Mouse (Mus musculus) heart, adult 10 weeks (tissue): ENCODE data around the gene Col16a1. TPM values are rescaled to one million over a fixed set of nuclear protein-coding genes. Genes with fewer than 3 reads are reported as not detected.

Source experiments
- polyA plus RNA-seq: library from polyadenylated mRNA; stranded (reverse); fragments of 350-450 nt; fragmentation: Illumina TruSeq; extraction: RNeasy Lipid Tissue Mini Kit (QIAGEN cat#74804); gene quantifications from one replicate; pipeline ENCODE4 v1.2.3, GENCODE M21; 2014; ENCODE audit warnings: low read depth, low replicate concordance

Col16a1 gene
- 8.6 TPM for polyA plus RNA-seq

GRCm38 (mm10) chr4:130047331-130048202, at the start of gene Col16a1:
Col16a1 (plus strand) TSS chr4:130047840.

DNA sequence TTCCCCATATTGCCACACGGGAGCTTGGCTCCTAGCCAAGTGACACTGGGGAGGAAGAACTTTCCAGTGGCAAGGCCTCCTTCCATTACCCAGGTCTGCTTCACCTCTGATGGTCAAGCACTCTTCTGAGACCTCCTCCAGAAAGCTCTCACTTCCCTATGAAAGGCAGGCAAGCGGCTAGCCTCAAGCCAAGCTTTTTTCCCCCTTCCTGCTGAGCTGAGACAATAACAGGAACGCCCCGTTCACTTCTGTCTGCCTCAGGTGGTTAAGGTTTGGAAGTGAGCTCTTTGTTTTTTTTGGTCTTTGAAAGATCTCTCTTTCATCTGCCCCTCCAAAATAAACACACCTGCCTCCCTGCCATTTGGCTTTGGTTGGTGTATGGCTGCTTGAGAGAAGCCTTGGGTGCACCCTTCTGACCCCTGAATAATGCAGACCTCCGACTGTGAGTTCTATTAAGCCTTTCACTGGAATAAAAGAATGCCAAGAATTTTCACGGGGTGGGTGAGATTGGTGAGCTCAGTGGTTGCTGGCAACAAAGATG, 54.5 kb downstream of the Col16a1 start, which contains the start of gene Pef1:
Pef1 (plus strand) TSS at position 448 of the 541 bp plus-strand sequence.

GRCm38 (mm10) chr4:130139214-130139492, 91.5 kb downstream of the Col16a1 start, which contains the start of gene Hcrtr1:
Hcrtr1 (minus strand) TSS chr4:130139359.

Other genes with a start within 250 kb of the Col16a1 start
- gene Ptp4a2, start 236.6 kb upstream of the Col16a1 start, polyA plus RNA-seq, result 235 TPM
- not detected for gene Spocd1, start 118.6 kb upstream of the Col16a1 start, polyA plus RNA-seq
- 2.2 TPM for gene Adgrb2, start 63.0 kb upstream of the Col16a1 start, polyA plus RNA-seq
- 43.6 TPM for gene Pef1, start 54.7 kb downstream of the Col16a1 start, polyA plus RNA-seq
- not detected for gene Hcrtr1, start 91.5 kb downstream of the Col16a1 start, polyA plus RNA-seq
- gene Tinagl1, start 127.3 kb downstream of the Col16a1 start, polyA plus RNA-seq, result 58.4 TPM
- not detected for gene Gm853, start 174.6 kb downstream of the Col16a1 start, polyA plus RNA-seq
- gene Serinc2, start 231.4 kb downstream of the Col16a1 start, polyA plus RNA-seq, result 0.71 TPM